Mouse (Mus musculus) urinary bladder, postnatal 4 days (tissue): ENCODE measurements around the gene Gtf2ird1.
"Not testable (repeated sequence)": the region's sequence is repeated elsewhere in the genome, so short reads cannot be mapped to it uniquely, and the experiment has no call there.

ENCODE experiments used
- DNase-seq, 2 experiments: peaks; one replicate each; pipeline ENCODE4 v3.0.0; 2021 to 2022; ENCODE audit warnings: low spot score in 2 of 2

The Gtf2ird1 gene

GRCm38 (mm10) chr5:134456503-134456962, at the start of gene Gtf2ird1:
Gene Gtf2ird1, minus strand, starts transcription at chr5:134456716.
- DNase-seq: peak; percentile 83

- no peak for DNase-seq
Measured at GRCm38 (mm10) chr5:134505810-134506292, 49.3 kb upstream of the Gtf2ird1 start.

- no peak for DNase-seq
Measured at GRCm38 (mm10) chr5:134502591-134502990, 46.1 kb upstream of the Gtf2ird1 start.

GRCm38 (mm10) chr5:134501453-134501852, 44.9 kb upstream of the Gtf2ird1 start:
- DNase-seq: no peak

- no peak for DNase-seq
Measured at GRCm38 (mm10) chr5:134500681-134501080, 44.2 kb upstream of the Gtf2ird1 start.

- DNase-seq: peak in 1 of 2 experiments; percentile 64
Measured at GRCm38 (mm10) chr5:134500062-134500461, 43.5 kb upstream of the Gtf2ird1 start.

- DNase-seq: no peak
Measured at GRCm38 (mm10) chr5:134497026-134497425, 40.5 kb upstream of the Gtf2ird1 start.

GRCm38 (mm10) chr5:134495796-134496195, 39.3 kb upstream of the Gtf2ird1 start:
- no peak for DNase-seq

- DNase-seq: peak; percentile 80 to 92
Measured at GRCm38 (mm10) chr5:134494142-134494541, 37.6 kb upstream of the Gtf2ird1 start.

- no peak for DNase-seq
Measured at GRCm38 (mm10) chr5:134492956-134493355, 36.4 kb upstream of the Gtf2ird1 start.

GRCm38 (mm10) chr5:134491712-134492417, 35.3 kb upstream of the Gtf2ird1 start:
- peak; percentile 76 to 92 for DNase-seq

- DNase-seq: no peak
Measured at GRCm38 (mm10) chr5:134491206-134491605, 34.7 kb upstream of the Gtf2ird1 start.

- peak in 1 of 2 experiments; percentile 62 for DNase-seq
Measured at GRCm38 (mm10) chr5:134490465-134490864, 33.9 kb upstream of the Gtf2ird1 start.

GRCm38 (mm10) chr5:134489583-134489982, 33.1 kb upstream of the Gtf2ird1 start:
- peak in 1 of 2 experiments; percentile 59 for DNase-seq

GRCm38 (mm10) chr5:134488596-134488995, 32.1 kb upstream of the Gtf2ird1 start:
- DNase-seq: no peak

- DNase-seq: no peak
Measured at GRCm38 (mm10) chr5:134488042-134488441, 31.5 kb upstream of the Gtf2ird1 start.

- peak in 1 of 2 experiments; percentile 77 for DNase-seq
Measured at GRCm38 (mm10) chr5:134485900-134486665, 29.6 kb upstream of the Gtf2ird1 start.

GRCm38 (mm10) chr5:134485183-134485730, 28.7 kb upstream of the Gtf2ird1 start:
- no peak for DNase-seq

GRCm38 (mm10) chr5:134483291-134483690, 26.8 kb upstream of the Gtf2ird1 start:
- DNase-seq: peak in 1 of 2 experiments; percentile 38

- no peak for DNase-seq
Measured at GRCm38 (mm10) chr5:134482331-134482730, 25.8 kb upstream of the Gtf2ird1 start.

GRCm38 (mm10) chr5:134478886-134479285, 22.4 kb upstream of the Gtf2ird1 start:
- not testable (repeated sequence) for DNase-seq

- peak in 1 of 2 experiments; percentile 54 for DNase-seq
Measured at GRCm38 (mm10) chr5:134475686-134476085, 19.2 kb upstream of the Gtf2ird1 start.
